Mouse (Mus musculus) stomach, postnatal 0 days (tissue): ENCODE measurements around the gene Ddah2. TPM values are rescaled to one million over a fixed set of nuclear protein-coding genes. Genes with fewer than 3 reads are reported as not detected.

Experiments
- ATAC-seq: fragments of 200-750 bp; cut with Nextera tagmentation; 2 replicates; pipeline ENCODE4 v1.8.0; 2017; ENCODE audit not compliant: low FRiP score, low TSS enrichment
- DNase-seq: peaks from one replicate; pipeline ENCODE4 v3.0.0-alpha.2; 2016; ENCODE audit warnings: low spot score
- H3K27ac ChIP-seq: fragments of 300-500 bp; sonication (generic); replicated peaks from 2 replicates; pipeline ENCODE4 v1.5.1; 2014; ENCODE audit warnings: mild to moderate bottlenecking, control low read depth
- H3K27me3 ChIP-seq: fragments of 300-500 bp; sonication (generic); 2 replicates; pipeline ENCODE4 v1.6.1; 2014; ENCODE audit warnings: low read length; ENCODE audit not compliant: control insufficient read depth, insufficient read depth
- H3K36me3 ChIP-seq: fragments of 300-500 bp; sonication (generic); 2 replicates; pipeline ENCODE4 v1.6.1; 2014; ENCODE audit warnings: low read length, mixed read lengths; ENCODE audit not compliant: control insufficient read depth, insufficient read depth
- H3K4me1 ChIP-seq: fragments of 300-500 bp; sonication (generic); replicated peaks from 2 replicates; pipeline ENCODE4 v1.6.1; 2014; ENCODE audit warnings: antibody characterized with exemption; ENCODE audit not compliant: control insufficient read depth, insufficient read depth
- H3K4me2 ChIP-seq: fragments of 300-500 bp; sonication (generic); replicated peaks from 2 replicates; pipeline ENCODE4 v1.6.1; 2014; ENCODE audit warnings: low read depth, mild to moderate bottlenecking, control low read depth, moderate library complexity
- H3K4me3 ChIP-seq: fragments of 300-500 bp; sonication (generic); 2 replicates; pipeline ENCODE4 v1.5.1; 2014; ENCODE audit warnings: low read depth, low read length, control low read depth
- H3K9ac ChIP-seq: fragments of 300-500 bp; sonication (generic); 2 replicates; pipeline ENCODE4 v1.6.1; 2014; ENCODE audit warnings: mild to moderate bottlenecking, low read length, control low read depth, mixed read lengths
- H3K9me3 ChIP-seq: fragments of 300-500 bp; sonication (generic); 2 replicates; pipeline ENCODE4 v1.6.1; 2016; ENCODE audit warnings: low read length; ENCODE audit not compliant: control insufficient read depth
- CTCF ChIP-seq: IDR thresholded peaks from 2 replicates; pipeline ENCODE4 v1.5.1; 2016; ENCODE audit warnings: antibody characterized with exemption, low read depth, mild to moderate bottlenecking, moderate library complexity
- EP300 ChIP-seq: optimal IDR thresholded peaks from 2 replicates; pipeline ENCODE3; 2016; ENCODE audit warnings: antibody characterized with exemption
- WGBS: fragments of 180-500 bp; shearing (Covaris S2); extraction: QIAGEN DNeasy Blood & Tissue Kit; methylation state at CpG from one replicate; pipeline ENCODE4 v1.1.7; 2014; 5-methylcytosine and 5-hydroxymethylcytosine counted together
- polyA plus RNA-seq: library from polyadenylated mRNA; unstranded; fragments of >200 nt; fragmentation: Nextera tagmentation; extraction: Ambion mirVana; gene quantifications from 2 replicates; pipeline ENCODE4 v1.2.1, GENCODE M21; 2015

Gene Ddah2
- polyA plus RNA-seq, result 84.8 and 86.8 TPM in 2 replicates

GRCm38 (mm10) chr17:35058911-35059892 is at the start of gene Ddah2:
Gene Ddah2, plus strand, starts transcription at chr17:35059035.
- TF ChIP-seq CTCF (peak; percentile 79), EP300 (no peak)
- DNase-seq, result peak; percentile 85
- H3K4me1 ChIP-seq, result no peaks in the 10 kb centered on the region
- peak within 1 kb of the TSS; percentile 89 for H3K27ac ChIP-seq
- peak within 1 kb of the TSS; percentile 79 for H3K9ac ChIP-seq
- peak within 1 kb of the TSS; percentile 63 for H3K4me2 ChIP-seq
- H3K4me3 ChIP-seq, result peak within 1 kb of the TSS; percentile 65
- H3K9me3 ChIP-seq, result no peaks in the 10 kb centered on the region
- H3K27me3 ChIP-seq, result no peaks in the 10 kb centered on the region
- H3K36me3 ChIP-seq, result peaks cover 28% of the 10 kb centered on the region
- WGBS, result under 1% methylated on average over 57 of the region's 57 CpGs
- peak; percentile 88 for ATAC-seq

DNA sequence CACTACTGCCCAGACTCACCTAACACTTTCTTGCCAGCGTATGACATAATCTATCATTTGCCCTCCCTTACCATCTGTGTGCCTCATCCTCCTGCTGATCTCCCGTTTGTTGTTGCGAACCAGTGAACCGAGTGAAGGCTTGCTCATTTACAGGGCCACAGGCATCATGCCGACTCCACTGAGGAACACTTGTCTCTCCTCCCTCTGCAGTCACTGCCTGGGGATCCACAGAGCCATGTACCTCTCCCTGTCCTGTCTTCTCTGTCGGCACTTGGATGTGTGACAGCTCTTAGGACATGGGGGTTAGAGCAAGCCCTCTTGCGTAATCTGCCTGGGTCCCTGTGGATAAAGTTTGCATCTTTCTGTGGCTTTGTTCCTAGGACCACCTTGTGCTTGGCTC is 49.2 kb upstream of the Ddah2 start:
- TF ChIP-seq EP300 (no peak), CTCF (no peak)
- H3K4me3 ChIP-seq, result no peak overlapping the region
- 88% methylated on average over 7 of the region's 7 CpGs for WGBS

DNA sequence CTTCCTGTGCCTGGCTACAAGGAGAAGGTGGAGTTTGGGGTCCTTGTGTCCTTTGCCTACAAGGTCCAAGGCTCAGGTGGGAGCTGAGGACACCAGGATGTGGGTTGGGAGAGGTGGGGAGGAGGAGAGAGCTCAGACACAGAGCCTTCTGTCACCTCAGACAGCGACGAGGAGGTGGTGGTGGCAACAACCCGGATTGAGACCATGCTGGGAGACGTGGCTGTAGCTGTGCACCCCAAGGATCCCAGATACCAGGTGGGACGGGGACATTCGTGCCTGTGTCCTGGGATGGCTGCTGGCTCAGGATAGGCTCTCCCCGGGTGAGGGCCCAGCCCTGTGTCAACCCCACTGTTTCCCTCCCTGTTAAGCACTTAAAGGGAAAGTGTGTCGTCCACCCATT is 47.4 kb upstream of the Ddah2 start:
- no peak overlapping the region for H3K27ac ChIP-seq
- no peak overlapping the region for H3K9ac ChIP-seq
- peaks cover 48% of the 10 kb centered on the region for H3K36me3 ChIP-seq
- no peaks in the 10 kb centered on the region for H3K9me3 ChIP-seq
- H3K4me1 ChIP-seq, result no peaks in the 10 kb centered on the region
- TF ChIP-seq EP300 (no peak), CTCF (no peak)
- ATAC-seq (no peak), DNase-seq (no peak)
- H3K27me3 ChIP-seq, result no peaks in the 10 kb centered on the region
- no peak overlapping the region for H3K4me2 ChIP-seq
- H3K4me3 ChIP-seq, result no peak overlapping the region
- 94% methylated on average over 8 of the region's 8 CpGs for WGBS

More for the DNA sequence above, 49.2 kb upstream of the Ddah2 start:
- Histone ChIP-seq H3K9ac (no peak overlapping the region), H3K4me2 (no peak overlapping the region), H3K36me3 (peaks cover 49% of the 10 kb centered on the region), H3K9me3 (no peaks in the 10 kb centered on the region), H3K27me3 (no peaks in the 10 kb centered on the region), H3K4me1 (no peaks in the 10 kb centered on the region), H3K27ac (no peak overlapping the region)
- ATAC-seq, result no peak
- no peak for DNase-seq

DNA sequence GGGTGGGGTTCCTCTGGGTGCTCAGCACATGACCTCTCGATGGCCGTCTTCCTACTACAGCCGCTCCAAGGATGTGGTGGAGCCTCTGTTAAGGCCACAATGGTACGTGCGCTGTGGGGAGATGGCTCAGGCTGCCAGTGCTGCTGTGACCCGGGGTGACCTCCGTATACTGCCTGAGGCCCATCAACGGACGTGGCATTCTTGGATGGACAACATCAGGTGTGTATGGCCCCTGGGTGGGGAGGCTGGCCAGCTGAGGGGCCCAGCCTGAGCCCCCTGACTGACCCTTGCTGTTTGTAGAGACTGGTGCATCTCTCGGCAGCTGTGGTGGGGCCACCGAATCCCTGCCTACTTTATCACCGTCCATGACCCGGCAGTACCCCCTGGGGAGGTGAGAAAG is 46.4 kb upstream of the Ddah2 start:
- DNase-seq (no peak), ATAC-seq (no peak)
- 78% methylated on average over 13 of the region's 13 CpGs for WGBS
- no peak overlapping the region for H3K27ac ChIP-seq
- H3K4me2 ChIP-seq, result no peak overlapping the region
- no peaks in the 10 kb centered on the region for H3K9me3 ChIP-seq
- H3K4me1 ChIP-seq, result no peaks in the 10 kb centered on the region
- peaks cover 48% of the 10 kb centered on the region for H3K36me3 ChIP-seq
- TF ChIP-seq CTCF (no peak), EP300 (no peak)
- H3K4me3 ChIP-seq, result no peak overlapping the region
- H3K9ac ChIP-seq, result no peak overlapping the region
- H3K27me3 ChIP-seq, result no peaks in the 10 kb centered on the region

- ATAC-seq (no peak), DNase-seq (no peak)
- Histone ChIP-seq H3K36me3 (peaks cover 46% of the 10 kb centered on the region), H3K4me3 (no peak overlapping the region), H3K9ac (no peak overlapping the region), H3K4me2 (no peak overlapping the region), H3K27ac (no peak overlapping the region), H3K27me3 (no peaks in the 10 kb centered on the region), H3K4me1 (no peaks in the 10 kb centered on the region), H3K9me3 (no peaks in the 10 kb centered on the region)
- TF ChIP-seq EP300, result no peak
- no peak for TF ChIP-seq CTCF
- whole genome bisulfite sequencing, result 74% methylated on average over 6 of the region's 6 CpGs
These were observed 45.6 kb upstream of the Ddah2 start for GRCm38 (mm10) chr17:35013221-35013620.

- DNase-seq, result no peak
- no peak for TF ChIP-seq CTCF
- no peak for TF ChIP-seq EP300
- no peak overlapping the region for H3K27ac ChIP-seq
- H3K4me1 ChIP-seq, result no peaks in the 10 kb centered on the region
- H3K4me2 ChIP-seq, result no peak overlapping the region
- no peak overlapping the region for H3K4me3 ChIP-seq
- 87% methylated on average over 16 of the region's 16 CpGs for WGBS
- no peaks in the 10 kb centered on the region for H3K9me3 ChIP-seq
- H3K27me3 ChIP-seq, result no peaks in the 10 kb centered on the region
- no peak for ATAC-seq
- no peak overlapping the region for H3K9ac ChIP-seq
- peaks cover 44% of the 10 kb centered on the region for H3K36me3 ChIP-seq
These were observed 43.5 kb upstream of the Ddah2 start for GRCm38 (mm10) chr17:35015296-35015695.
